Mouse (Mus musculus) common myeloid progenitor, adult 5-6 weeks (primary cell): ENCODE measurements around the gene 1700029J07Rik. TPM values are rescaled to one million over a fixed set of nuclear protein-coding genes. Genes with fewer than 3 reads are reported as not detected.

ENCODE experiments used
- ATAC-seq: replicated peaks from 2 replicates; pipeline ENCODE4 v1.8.0; 2016; ENCODE audit warnings: low read depth, mild to moderate bottlenecking, moderate TSS enrichment, inconsistent platforms; ENCODE audit not compliant: poor library complexity, severe bottlenecking
- total RNA-seq: library from RNA; stranded (forward); fragments of 200-1000, 187-1606 nt; gene quantifications from 2 replicates; pipeline ENCODE4 v1.2.3, GENCODE M21; 2017

Gene 1700029J07Rik
- total RNA-seq, result 1.1 and 3.2 TPM in 2 replicates

- peak; percentile 95 for ATAC-seq
These were observed at the start of gene 1700029J07Rik, which contains the start of gene Ufsp2 for GRCm38 (mm10) chr8:45975126-45975836. Gene 1700029J07Rik (minus strand): TSS chr8:45975252. Gene Ufsp2 (plus strand): TSS chr8:45975528.

GRCm38 (mm10) chr8:46024392-46024791 is 49.3 kb upstream of the 1700029J07Rik start:
- no peak for ATAC-seq

DNA sequence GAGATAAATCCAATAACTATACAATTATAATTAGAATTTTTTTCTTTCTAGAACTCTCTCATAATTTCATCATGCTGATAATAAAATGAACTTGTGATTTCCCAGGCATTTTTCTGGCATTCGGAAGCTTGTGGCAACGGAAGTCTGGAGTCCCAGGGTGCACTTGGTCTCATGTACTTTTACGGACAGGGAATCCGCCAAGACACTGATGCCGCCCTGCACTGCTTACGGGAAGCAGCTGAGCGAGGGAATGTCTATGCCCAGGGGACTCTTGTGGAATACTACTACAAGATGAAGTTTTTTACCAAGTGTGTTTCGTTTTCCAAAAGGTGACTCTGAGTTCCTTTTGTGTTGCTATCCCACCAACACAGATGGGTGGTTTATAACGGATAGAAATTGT is 47.7 kb upstream of the 1700029J07Rik start:
- ATAC-seq, result no peak

GRCm38 (mm10) chr8:46022203-46022602 is 47.2 kb upstream of the 1700029J07Rik start:
- no peak for ATAC-seq

DNA sequence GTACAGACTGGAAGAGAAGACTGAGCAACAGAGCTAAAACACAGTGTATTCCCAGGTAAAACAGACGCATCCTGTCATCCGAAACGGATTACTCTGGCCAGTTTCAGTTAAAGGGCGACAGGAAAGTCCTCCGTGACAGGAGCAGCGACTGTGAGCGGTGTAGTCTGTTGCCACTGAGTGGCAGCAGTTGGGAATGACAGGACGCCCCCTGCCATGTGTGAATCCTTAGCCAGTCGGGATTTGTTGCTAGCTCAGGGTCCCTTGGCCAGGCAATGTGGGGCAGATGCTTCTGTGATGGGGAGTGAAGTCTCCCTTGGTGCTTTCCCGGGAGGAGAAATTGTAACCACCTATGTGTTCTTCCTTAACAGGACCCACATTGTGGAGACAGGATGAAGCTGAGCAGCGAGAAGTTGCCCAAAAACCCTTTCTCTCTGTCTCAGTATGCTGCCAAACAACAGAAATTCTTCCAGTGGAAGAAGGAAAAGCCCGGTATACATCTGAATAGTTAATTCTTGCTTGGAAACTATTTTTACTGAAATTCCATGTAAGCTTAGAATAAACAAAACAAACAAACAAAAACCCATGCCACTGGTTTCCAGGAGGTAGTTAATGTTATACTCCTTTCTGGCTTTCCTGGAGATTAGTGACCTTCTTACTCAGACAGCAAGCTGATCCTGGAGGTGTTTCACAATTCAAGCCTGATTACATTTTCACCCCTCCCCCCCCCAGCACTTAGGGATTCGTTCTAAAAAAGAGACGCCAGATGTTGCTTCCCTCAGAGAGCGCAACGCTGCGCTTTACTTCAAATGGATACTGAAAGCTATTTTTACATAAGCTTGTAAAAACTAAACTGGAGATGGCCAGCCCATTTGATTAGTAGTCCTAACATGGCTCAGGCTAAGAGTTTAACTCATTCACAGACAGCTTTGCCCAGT is 36.0 kb upstream of the 1700029J07Rik start:
- ATAC-seq, result no peak

- no peak for ATAC-seq
These were observed 35.3 kb upstream of the 1700029J07Rik start for GRCm38 (mm10) chr8:46010306-46010705.

GRCm38 (mm10) chr8:46007050-46007672 is 32.1 kb upstream of the 1700029J07Rik start:
- ATAC-seq, result no peak

GRCm38 (mm10) chr8:46005596-46005995 is 30.5 kb upstream of the 1700029J07Rik start, which contains the start of gene Ankrd37:
Gene Ankrd37 (minus strand): TSS chr8:46005707.
- no peak for ATAC-seq

DNA sequence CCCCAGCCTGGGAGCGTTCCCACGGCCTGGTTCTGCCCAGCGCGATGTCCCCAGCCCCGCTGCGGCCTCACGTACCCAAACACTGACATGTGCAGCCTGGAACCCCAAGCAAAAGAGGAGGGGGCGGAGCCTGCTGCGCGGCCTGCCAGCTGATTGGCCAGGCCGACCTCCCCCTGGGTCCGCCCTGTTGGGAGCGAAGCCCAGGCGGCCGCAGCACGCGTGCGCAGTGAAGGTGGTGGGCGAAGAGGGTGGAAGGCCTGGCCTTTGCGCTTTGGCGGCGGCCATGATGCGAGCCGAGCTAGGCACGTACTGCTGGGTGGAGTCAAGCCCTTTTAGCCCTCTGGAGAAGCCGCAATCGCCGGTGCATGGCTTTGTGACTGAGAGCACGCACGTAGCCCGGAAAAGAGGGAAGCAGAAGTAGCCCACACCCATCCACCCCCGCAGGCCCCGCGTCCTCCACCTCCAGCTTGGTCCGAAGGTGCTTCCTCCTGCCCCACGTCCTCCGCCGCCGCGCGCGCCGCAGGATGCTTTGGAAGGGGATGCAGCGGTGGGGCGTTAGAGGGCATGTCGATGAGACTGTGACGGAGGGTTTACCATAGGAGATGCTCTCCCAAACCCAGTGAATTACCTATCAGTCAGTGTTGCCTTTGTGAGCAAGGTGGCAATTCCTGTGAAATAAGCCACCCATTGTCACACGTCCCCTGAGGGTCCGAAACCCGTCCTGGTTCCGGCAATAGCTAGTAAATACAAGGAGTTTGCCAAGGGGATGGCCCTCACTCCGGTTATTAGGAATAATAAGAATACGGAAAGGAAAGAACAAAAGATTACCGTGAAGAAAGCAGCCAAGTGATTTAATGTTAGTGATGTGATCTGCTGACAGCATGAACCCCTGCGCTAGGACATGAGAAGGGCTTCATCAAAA is 25.0 kb upstream of the 1700029J07Rik start:
- ATAC-seq, result peak; percentile 96

- ATAC-seq, result no peak
These were observed 24.2 kb upstream of the 1700029J07Rik start, which contains the start of gene Lrp2bp for GRCm38 (mm10) chr8:45999138-45999783. Gene Lrp2bp (plus strand): TSS chr8:45999303.

- ATAC-seq, result no peak
These were observed 23.2 kb upstream of the 1700029J07Rik start for GRCm38 (mm10) chr8:45998228-45998627.

- ATAC-seq, result no peak
These were observed 20.5 kb upstream of the 1700029J07Rik start for GRCm38 (mm10) chr8:45995576-45995975.

DNA sequence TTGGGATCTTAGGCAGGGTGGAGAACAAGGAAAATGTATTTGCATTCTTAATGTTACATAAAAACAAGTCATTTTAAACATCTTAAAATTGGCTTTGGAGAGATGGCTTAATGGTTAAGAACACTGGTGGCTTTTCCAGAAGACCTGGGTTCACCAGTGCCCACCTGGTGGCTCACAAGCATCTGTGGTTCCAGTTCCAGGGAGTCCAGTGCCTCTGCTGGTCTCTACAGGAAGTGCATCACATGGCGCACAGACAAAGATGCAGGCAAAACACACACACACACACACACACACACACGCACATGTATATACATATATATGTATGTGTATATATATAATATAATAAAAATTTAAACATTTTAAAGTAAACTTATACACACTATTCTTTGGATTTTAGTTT is 19.1 kb upstream of the 1700029J07Rik start:
- peak; percentile 51; the same call in 1 of the 2 replicates for ATAC-seq

DNA sequence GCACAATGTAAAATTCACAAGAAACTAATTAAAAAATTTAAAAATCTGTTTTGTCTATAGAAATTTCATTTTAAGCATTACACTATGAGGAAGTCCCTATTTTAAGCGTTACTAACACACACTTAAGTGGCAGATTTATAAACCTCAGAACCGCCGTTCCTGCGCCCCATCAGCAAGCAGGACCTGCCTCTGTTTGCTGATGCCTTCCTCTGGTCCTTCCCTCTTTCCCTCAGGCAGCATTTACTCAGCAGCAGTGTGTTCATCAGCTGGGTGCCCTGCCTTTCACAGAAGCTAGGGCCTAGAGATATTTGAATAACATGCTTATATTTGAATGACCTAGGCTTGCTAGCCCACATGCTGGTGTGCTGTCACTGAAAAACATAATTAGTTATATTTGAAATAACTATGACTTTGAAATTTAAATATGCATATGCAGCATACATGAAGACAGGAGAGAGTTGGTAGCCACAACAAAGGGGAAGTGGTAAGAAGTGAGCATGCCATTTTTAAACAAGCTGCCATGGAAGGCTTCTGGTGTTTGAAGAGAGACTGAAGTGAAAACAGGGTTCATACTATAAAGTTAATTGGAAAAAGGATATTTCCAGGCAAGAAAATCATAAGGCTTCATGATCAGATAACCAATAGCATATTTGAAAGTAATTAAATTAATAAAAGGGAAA is 15.7 kb upstream of the 1700029J07Rik start:
- peak; percentile 77 for ATAC-seq

DNA sequence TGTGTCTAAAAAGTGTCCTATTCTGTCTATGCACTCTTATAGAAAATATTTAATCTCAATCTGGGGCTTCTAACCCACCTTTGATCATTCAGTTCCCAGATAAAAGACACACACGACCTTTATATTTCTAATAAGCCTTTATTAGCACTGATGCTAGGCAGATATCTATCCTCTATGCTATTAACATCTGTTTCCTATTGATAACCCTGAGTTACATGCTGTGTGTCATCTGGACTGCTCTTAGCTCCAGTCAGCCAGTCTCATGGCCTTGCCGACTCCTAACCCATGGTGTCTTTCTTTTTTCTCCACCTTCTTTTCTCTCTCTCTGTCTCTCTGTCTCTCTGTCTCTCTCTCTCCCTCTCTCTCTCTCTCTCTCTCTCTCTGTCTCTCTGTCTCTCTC is 13.1 kb upstream of the 1700029J07Rik start:
- no peak for ATAC-seq

GRCm38 (mm10) chr8:45986665-45987064 is 11.6 kb upstream of the 1700029J07Rik start:
- ATAC-seq, result no peak

- peak; percentile 60 for ATAC-seq
These were observed 901 bp upstream of the 1700029J07Rik start for GRCm38 (mm10) chr8:45975837-45976468.

DNA sequence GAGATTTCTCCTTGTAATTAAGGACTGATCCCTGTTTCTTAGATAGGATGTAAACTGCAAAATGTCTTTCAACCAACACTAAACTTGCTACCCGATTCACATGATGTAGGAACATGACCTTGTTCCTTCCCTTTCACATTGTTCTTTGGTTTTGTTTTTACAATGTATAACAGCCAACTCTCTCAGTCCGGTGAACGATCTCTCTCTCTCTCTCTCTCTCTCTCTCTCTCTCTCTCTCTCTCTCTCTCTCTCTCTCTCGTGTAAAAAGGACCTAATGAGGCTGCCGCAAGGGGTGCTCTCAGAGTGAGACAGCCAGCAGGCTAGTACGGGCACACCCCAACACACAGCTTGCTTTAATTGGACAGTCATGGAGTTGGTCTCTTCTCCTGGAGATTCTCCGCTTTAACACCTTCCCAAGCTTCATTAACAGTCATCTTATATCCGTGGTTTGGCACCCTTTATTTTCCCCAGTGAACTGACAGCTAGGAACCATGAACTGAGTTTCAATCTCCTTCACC is 1.0 kb downstream of the 1700029J07Rik start:
- ATAC-seq, result no peak
